Mouse (Mus musculus) heart, adult 2 months (tissue): ENCODE data around the gene Ttn. TPM values are rescaled to one million over a fixed set of nuclear protein-coding genes. Genes with fewer than 3 reads are reported as not detected.

Source experiments
- DNase-seq, 2 experiments: peaks; one replicate each; pipeline ENCODE4 v3.0.0; 2021
- H3K27ac ChIP-seq: fragments of 200-600 bp; 2 replicates; pipeline ENCODE4 v1.8.1; 2022
- H3K27me3 ChIP-seq: fragments of 200-500 bp; 2 replicates; pipeline ENCODE4 v1.6.1; 2012; ENCODE audit warnings: mild to moderate bottlenecking, low read length, inconsistent platforms, mixed read lengths; ENCODE audit not compliant: control insufficient read depth, insufficient read depth
- H3K36me3 ChIP-seq: fragments of 200-500 bp; 2 replicates; pipeline ENCODE4 v1.6.1; 2012; ENCODE audit warnings: low read length, inconsistent platforms; ENCODE audit not compliant: control insufficient read depth, insufficient read depth
- H3K4me1 ChIP-seq: fragments of 200-500 bp; 2 replicates; pipeline ENCODE4 v1.6.1; 2011; ENCODE audit warnings: low read length; ENCODE audit not compliant: control insufficient read depth, insufficient read depth
- H3K4me3 ChIP-seq: fragments of 200-600 bp; 2 replicates; pipeline ENCODE4 v1.8.1; 2022
- H3K79me2 ChIP-seq: fragments of 200-500 bp; replicated peaks from 2 replicates; pipeline ENCODE4 v1.6.1; 2012; ENCODE audit warnings: mild to moderate bottlenecking, inconsistent platforms, low read length, moderate library complexity, mixed read lengths; ENCODE audit not compliant: control insufficient read depth, insufficient read depth
- H3K9ac ChIP-seq: fragments of 200-500 bp; 2 replicates; pipeline ENCODE4 v1.6.1; 2012; ENCODE audit warnings: low read depth, mild to moderate bottlenecking, control low read depth, inconsistent platforms, low read length, mixed read lengths
- CTCF ChIP-seq: fragments of 200-600 bp; IDR thresholded peaks from 2 replicates; pipeline ENCODE4 v1.8.1; 2022; ENCODE audit warnings: antibody characterized with exemption, mild to moderate bottlenecking, moderate library complexity
- EP300 ChIP-seq: fragments of 200-500 bp; IDR thresholded peaks from 2 replicates; pipeline ENCODE4 v1.6.1; 2011; ENCODE audit warnings: low read depth, low read length, control low read depth; ENCODE audit not compliant: insufficient read depth
- WGBS: fragments of 180-500 bp; shearing (Covaris S2); methylation state at CpG from one replicate; pipeline ENCODE4 v1.1.7; 2018; 5-methylcytosine and 5-hydroxymethylcytosine counted together
- intact Hi-C: fragments of 180-260 bp; cut with DNase I; formaldehyde crosslinking; loops from one replicate; pipeline ENCODE4 v1.15.1; 2025
- polyA plus RNA-seq: library from polyadenylated mRNA; depleted of rRNA; stranded (reverse); fragments of >200 nt; gene quantifications from 2 replicates; pipeline ENCODE4 v1.2.3, GENCODE M21; 2012; rRNA removed
- total RNA-seq, 2 experiments: library from RNA; stranded (reverse); gene quantifications; 2 replicates each; pipeline ENCODE4 v1.2.3; 2021

Ttn gene
- total and polyA plus RNA-seq, 3 experiments, result 88.4 to 3,090 (median 2,567) TPM

DNA sequence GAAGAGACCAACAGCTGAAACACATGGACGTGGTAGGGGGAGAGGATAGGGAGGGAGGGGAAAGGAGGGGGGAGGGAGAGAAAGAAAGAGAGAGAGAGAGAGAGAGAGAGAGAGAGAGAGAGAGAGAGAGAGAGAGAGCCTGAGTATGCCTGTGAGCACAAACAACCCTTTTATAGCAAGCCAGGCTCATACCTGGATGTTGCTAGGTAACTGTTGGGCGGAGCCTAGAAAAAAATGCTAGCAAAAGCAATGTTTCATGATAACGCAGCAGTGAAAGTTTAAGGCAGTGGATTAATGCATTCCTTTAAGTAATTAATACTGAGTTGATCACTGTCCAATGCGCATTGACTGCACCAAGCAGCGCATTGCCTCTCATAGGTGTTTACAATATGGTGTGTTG is 327.7 kb downstream of the Ttn start:
- TF ChIP-seq CTCF (no peak), EP300 (no peak)

More for the DNA sequence above, 327.7 kb downstream of the Ttn start:
- no peak overlapping the region for H3K4me3 ChIP-seq
- no peak for DNase-seq
- WGBS, result 86% methylated on average over 5 of the region's 5 CpGs
- no peaks in the 10 kb centered on the region for H3K36me3 ChIP-seq
- intact Hi-C loops, result no loop called here
- no peaks in the 10 kb centered on the region for H3K27me3 ChIP-seq
- H3K79me2 ChIP-seq, result no peaks in the 10 kb centered on the region
- no peak overlapping the region for H3K27ac ChIP-seq
- no peak overlapping the region for H3K9ac ChIP-seq
- no peaks in the 10 kb centered on the region for H3K4me1 ChIP-seq

Other genes starting within 250 kb of the Ttn start
- 100 to 1,000 TPM; 182 to 189 TPM for gene Ccdc141, start 188.1 kb upstream of the Ttn start, total RNA-seq
- 35.6 and 50.8 TPM in 2 replicates for gene Ccdc141, start 188.1 kb upstream of the Ttn start, polyA plus RNA-seq